Mouse (Mus musculus) NIH3T3 (cell line): ENCODE measurements around the gene Ece2.

ENCODE experiments used
- DNase-seq: peaks from one replicate; pipeline ENCODE4 v3.0.0-alpha.2; 2012; ENCODE audit warnings: low read depth

Ece2 gene

DNA sequence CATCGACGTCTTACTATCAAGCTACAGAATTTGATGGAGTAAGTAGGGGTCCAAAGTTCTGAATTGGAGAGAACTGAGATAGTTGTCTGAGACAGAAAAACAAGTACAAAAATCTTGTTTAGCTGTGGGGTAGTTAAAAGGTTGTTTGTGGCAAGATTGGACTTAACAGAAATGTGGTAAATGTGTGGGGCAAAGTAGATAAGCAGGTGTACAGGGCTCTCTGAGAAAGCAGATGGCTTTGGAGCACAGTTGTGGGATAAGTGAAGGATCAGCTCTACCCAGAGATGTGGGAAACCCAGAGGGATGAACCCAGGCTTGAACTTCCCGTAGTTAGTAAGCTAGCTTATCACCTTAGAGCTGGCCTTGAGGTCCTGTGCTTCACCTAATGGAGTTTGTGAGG lies 61.1 kb downstream of the Ece2 start:
- no peak for DNase-seq

DNA sequence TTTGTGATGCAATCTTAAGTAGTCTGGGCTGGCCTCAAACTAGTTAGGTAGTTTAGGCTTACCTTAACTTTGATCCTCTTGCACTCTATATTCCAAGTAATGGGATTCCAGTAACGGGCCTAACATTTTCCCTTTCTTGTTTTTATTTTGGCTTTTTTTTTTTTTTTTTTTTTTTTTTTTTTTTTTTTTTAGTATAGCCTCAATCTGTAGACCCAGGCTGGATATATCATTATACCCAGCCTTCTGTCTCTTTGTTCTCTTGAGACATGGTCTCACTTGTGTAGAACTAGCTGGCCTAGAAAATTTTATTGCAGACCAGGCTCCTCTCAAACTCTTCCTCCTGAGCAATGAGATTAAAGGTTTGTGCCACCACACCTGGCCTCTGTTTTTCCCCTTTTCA lies 62.0 kb downstream of the Ece2 start:
- no peak for DNase-seq

DNA sequence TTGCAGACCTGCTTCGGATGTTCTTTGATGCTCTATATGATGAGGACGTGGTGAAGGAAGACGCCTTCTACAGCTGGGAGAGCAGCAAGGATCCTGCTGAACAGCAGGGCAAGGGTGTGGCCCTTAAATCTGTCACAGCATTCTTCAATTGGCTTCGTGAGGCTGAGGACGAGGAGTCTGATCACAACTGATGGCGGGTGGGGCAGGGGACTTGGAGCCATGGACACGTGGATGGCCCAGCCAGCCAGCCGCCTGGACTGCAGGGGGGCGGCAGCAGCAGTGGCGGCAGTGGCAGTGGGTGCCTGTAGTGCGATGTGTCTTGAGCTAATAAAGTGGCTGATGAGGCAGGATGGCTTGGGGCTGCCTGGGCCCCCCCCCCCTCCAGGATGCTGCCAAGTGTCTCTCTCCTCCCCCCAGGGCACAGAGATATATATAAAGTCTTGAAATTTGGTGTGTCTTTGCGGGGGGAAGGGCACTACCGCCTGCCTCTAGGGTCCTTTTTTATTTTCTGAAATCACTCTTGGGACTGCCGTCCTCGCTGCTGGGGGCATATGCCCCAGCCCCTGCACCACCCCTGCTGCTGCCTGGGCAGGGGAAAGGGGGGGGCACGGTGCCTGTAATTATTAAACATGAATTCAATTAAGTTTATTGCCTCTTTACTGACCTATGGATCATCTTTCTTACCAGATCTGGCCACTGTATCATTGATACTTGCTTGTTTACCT lies 62.8 kb downstream of the Ece2 start:
- no peak for DNase-seq

DNA sequence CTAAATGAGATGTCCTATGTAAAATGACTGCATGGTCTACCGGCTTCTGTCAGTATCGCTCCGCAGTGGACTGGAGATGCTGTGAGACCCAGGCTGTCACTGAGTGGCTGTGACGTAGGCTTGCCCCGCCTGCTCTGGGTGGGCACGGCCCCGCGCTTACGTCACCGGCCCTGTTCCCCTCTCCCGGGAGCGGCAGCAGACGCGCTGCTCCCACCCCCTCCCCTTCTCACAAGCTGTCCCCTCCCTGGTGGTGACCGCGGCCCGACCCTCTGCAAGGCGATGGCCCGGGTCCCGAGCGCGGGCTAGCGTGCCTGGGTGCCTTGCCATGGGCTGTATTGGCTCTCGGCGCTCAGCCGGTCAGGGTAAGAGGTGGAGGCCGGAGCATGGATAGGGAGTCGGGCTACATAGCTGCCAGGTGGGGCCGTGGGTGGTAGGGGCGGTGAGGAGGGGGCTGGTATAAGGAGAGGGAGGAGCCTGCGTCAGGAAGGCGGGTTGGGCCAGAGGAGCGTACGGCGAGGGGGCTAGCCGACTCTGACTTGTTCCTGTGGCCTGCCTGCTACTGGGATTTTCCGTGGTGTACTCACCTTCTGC lies 63.6 kb downstream of the Ece2 start, which contains the start of gene Fam131a:
Gene Fam131a, plus strand, starts transcription at position 131 of the 591 bp plus-strand sequence.
- DNase-seq, result peak; percentile 54

DNA sequence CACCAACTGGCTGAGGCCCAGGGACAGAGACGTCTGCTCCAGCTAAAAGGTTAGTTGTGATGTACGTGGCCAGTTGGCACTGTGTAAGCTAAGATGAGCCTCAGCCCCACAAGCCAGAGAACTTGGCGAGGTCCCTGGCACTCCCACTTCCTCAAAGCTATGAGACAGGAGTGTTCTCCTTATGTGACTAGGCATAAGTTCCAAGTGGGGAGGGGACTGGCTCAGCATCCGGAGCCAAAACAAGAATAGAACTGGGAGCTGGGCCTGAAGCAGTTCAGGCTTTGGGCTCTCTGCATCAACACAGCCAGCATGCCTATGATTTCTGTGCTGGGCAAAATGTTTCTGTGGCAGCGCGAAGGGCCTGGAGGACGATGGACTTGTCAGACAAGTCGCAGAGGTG lies 65.2 kb downstream of the Ece2 start:
- DNase-seq, result peak; percentile 55

DNA sequence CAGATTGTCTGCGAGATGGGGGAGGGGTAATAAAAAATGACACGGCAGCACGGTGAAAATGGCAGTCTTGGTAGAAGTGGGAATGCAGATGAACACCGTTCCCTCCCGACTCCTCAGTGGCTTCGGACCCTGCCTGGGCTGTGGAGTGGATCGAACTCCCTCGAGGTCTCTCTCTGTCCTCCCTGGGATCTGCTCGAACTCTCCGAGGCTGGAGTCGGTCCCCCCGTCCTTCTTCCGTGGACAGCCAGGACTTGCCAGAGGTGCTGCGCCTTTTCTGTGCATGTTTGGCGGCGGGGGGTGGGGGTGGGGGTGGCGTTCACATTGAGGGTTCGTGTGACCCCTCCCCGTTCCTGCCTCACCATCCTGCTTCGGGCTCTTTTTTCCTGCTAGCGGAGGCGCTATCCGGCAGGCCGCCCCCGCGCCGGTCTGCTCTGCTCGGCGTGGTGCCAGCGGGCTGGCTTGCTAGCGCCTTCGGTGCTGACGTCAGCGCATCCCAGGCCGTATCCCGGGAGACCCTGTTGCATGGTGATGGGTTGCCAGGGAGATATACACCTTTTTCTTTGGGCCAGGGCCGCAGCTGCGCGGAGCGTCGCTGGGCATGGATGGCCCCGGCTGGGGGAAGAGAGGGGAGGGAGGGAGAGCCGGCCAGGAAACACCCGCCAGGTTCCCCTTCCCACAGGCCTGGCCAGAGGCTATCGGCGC lies 66.1 kb downstream of the Ece2 start:
- peak; percentile 80 for DNase-seq
